Mouse (Mus musculus) T-cell, adult 2 months (primary cell): ENCODE results near the gene Rad17.
A peak's percentile ranks its signal among the peaks of the same experiment; 100 is the strongest.

Source experiments
- DNase-seq: peaks from one replicate; pipeline ENCODE4 v3.0.0; 2022; ENCODE audit warnings: low spot score

The Rad17 gene

DNA sequence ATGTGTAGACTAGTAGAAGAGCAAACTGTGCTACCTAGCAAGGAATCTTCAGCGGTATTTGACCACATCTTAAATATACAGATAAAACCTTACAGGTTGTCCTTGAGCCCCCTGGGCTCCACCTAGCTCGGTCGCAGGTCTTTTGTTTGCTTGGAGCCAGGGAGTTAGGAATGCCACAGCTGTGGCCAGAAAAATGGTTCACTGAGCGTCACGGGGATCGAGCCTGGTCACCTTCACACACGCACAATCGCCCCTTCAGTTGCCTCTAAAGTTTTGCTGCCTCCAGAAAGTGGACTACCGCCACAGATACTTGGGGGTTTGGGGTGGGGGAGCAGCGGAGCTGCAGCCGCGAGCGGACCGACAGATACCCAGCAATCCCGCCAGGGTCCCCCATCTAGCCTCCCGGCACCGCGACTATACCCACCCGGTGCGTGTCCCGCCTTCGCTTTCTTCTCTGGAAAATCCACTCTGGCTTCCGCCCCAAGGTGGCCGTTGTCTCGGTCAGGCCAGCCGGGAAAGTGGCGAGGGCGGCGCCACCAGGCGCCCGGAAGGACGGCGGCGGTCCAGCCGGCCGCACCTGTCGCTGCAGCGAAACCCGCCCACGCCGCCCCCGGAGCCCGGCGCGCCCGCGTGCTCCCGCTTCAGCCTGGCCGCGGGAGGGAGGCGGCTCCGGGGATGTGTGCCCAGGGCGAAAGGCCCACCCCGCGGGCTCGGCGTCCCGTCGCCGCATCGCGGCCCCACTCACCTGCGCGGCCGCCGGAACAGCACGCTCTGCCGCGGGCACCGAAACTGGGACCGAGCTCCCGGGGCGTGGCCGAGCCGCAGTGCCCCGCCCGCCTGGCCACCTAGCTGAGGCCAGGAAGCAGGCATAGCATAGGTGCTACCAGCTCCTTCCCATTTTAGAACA lies 34.4 kb downstream of the Rad17 start, which contains the start of gene Marveld2:
TSS of gene Marveld2 (minus strand) at position 791 of the 907 bp plus-strand sequence.
- peak; percentile 41 for DNase-seq

GRCm38 (mm10) chr13:100612903-100613302 lies 37.9 kb downstream of the Rad17 start:
- DNase-seq = no peak

GRCm38 (mm10) chr13:100612251-100612650 lies 38.6 kb downstream of the Rad17 start:
- DNase-seq = no peak

DNA sequence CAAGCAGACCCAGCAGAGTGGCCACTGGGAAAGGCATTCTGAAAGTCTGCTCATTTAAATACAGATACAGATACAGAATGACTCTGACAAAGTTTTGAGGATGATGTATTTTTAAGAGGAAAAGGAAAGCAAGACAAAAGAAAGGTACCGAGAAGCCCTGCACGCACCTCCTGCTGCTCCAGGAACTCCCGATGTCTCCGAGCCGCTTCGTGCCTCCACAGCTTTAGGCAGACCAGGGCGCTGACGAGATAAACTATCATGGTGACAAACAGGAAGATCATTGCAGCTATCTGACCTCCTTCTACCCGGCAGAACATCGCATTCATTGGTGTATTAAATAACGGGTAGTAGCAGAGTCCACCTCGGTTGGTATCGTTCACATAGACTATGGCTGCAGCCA lies 39.6 kb downstream of the Rad17 start:
- no peak for DNase-seq

DNA sequence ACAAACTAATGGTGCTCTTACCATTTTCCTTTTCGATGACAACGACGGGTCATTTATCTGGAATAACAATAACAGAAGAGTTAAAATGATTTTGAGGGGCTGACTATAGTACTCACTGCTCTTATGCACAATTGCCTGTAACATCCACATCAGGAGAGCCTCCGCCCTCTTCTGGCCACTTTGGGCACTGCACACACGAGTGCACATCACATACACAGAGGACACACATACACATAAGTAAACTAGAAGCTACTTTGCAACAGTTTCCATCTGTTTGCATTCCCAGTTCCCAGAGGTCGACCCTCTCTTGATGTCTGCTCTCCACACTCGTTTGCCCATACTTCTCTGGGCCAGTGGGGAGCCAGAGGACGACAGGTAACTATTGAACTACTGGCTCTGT lies 43.1 kb downstream of the Rad17 start:
- no peak for DNase-seq

DNA sequence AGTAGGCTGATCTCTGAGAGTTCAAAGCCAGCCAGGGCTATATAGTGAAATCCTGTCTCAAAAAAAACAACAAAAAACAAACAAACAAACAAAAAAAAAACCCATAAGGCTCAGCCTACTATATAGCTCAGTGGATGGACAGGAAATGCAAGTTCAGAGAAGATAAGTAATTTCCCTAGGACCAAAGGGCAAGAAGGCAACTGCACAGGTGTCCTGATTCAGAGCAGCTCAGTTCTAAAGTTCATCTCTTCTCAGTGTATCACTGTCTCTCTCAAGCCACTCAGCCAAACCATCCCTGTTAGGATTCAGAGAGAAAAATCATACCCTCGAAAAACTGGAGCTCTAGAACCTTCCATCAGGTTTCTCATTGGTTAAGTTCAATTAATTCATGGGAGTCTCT lies 45.0 kb downstream of the Rad17 start:
- no peak for DNase-seq

GRCm38 (mm10) chr13:100603738-100604095 lies 47.1 kb downstream of the Rad17 start:
- no peak for DNase-seq

DNA sequence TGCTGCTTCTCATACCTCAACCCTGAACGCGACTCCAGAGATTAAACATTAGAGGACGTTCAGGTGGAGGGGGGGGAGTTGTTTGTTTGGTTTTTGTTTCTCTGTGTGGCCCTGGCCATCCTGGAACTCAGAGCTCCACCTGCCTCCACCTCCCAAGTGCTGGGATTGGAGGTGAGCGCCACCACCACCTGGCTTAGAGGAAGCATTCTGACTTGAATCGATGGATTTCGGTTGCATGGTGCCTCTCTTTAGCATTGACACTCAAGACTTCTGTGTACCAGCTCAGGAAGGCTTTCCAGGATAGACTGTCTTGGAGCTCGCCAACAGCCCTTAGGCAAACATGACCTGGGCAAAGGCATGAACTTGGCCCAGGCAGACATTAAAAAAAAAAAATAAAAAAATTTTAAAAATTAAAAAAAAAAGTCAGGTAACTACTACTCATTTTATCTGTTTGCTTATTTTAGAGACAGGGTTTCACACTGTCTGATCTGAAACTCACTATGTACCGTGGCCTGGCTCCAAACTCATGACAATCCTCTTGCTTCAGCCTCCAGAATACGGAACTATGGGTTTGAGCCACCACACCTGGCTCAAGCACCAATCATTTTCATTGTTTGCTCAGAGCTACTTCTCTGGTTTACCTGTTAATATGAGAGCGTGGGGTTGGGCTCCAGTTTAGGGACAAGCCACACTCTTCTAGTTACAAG lies 47.7 kb downstream of the Rad17 start:
- no peak for DNase-seq

DNA sequence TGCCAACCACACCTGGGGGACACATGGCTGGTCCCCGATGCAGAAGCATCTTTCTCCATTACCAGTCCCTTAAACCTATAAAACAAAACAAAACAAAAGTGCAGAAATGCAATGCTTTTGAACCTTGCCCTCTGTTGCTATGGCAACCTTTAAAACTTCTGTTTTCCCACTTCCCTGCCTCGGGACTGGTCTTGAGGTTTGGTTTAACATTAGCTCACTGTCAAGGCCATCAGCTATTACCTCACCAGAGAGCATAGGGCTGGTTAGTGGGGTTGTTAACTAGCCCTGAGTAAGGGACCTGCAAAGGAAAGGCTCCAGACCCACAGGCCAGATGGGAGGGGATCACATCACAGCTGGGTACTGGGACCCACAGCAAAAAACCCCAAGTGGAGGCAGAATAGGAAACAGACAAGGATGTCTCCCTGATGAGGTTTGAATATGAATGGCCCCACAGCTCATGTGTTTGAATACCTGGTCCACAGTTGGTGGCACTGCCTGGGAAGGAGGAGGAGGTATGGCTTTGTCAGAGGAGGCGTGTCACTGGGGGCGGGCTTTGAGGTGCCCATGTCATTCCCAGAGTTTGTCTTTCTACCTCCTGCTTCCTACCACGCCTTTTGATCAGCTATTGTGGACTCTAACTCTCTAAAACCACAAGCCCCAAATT lies 48.5 kb downstream of the Rad17 start:
- no peak for DNase-seq

- DNase-seq = no peak
Observed at GRCm38 (mm10) chr13:100601034-100601433, 49.8 kb downstream of the Rad17 start.

- no peak for DNase-seq
Observed at GRCm38 (mm10) chr13:100600317-100600716, 50.5 kb downstream of the Rad17 start.

DNA sequence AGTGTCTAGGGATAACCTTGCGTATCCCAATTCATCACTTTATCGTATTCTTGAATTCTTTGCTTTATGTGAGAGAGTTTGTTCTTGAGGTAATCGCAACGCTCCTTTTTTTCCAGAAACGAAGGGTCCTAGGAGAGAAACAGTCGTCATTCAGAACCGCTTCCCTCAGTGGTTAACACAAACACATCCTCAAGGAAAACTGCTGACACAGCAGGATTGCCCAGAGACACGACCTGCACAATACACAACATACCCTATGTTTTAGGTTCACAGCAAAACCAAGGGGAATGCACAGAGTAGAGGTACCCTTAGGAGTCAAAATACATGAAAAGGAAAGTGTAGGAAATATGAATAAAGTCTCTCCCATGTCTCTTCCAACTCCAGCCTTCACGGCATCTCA lies 53.6 kb downstream of the Rad17 start:
- no peak for DNase-seq

DNA sequence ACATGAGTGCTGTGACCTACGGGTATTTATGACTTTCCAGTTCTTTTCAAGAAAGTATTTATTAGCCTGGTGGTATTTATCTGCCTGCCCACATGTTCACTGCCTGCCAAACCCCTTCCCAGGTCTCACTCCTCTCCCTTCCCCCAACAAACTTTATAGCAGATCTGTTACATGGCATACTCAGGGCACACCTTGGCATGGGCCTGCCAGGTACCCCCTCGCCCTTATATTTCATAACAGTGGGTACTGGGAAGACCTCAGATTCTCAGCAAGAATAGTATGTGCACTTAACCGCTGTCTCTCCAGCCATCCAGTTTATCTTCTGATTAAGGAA lies 55.3 kb downstream of the Rad17 start:
- no peak for DNase-seq

- DNase-seq = no peak
Observed at GRCm38 (mm10) chr13:100594838-100595551, 55.9 kb downstream of the Rad17 start.

GRCm38 (mm10) chr13:100594041-100594792 lies 56.6 kb downstream of the Rad17 start:
- DNase-seq = peak; percentile 79

GRCm38 (mm10) chr13:100588646-100589045 lies 62.2 kb downstream of the Rad17 start:
- no peak for DNase-seq

GRCm38 (mm10) chr13:100582144-100582543 lies 68.7 kb downstream of the Rad17 start:
- DNase-seq = no peak

DNA sequence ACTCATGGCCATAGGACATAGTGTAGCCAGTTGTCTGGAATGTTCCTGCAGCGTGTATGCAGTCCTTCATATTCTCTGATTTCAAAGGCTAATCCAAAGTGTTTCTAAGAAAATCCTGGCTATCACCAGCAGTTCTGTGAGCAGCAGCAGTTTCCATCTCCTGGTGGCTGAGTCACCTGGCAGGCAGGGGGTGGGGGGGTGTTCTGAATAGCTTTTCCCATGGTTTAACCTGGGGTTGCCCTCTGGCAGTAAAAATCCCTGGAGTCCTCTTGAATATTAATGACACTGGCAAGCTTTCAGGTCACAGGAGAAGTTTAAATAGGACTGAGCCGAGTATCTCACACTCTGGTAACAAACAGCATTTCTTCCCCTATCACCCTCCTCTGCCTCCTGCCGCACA lies 69.2 kb downstream of the Rad17 start:
- no peak for DNase-seq

DNA sequence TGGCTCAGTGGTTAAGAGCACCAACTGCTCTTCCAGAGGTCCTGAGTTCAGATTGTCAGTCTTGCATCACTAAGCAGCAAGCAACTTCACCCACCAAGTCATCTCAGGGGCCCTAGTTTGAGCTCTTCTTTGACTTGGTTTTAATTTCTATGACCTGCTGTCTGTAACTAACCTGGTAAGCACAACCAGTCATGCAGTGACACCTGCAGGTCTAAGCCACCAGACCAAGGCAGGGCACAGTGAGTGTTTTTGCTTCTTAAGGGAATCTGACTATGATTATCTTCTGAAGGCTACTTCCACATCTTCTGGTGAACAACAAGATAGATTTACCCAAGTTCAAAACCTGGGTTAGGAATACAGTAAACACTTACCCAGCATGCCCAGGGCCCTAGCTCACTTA lies 70.9 kb downstream of the Rad17 start:
- no peak for DNase-seq

DNA sequence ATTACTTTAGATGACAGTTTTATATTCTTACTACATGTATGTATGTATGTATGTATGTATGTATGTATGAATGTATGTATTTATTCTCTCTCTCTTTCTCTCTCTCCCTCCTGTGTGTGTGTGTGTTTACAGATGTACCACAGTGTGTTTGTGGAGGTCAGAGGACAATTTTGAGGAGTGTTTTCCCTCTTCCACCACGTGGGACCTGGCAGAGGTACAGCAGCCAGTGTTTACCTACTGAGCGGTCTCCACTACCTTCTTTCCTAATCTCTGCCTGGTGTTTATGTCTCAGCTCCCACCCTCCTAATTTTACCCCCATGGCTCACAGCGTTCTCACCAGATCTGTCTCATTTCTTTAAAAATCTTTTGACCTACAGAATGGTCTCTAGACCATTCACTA lies 71.6 kb downstream of the Rad17 start:
- DNase-seq = no peak

GRCm38 (mm10) chr13:100575950-100576349 lies 74.9 kb downstream of the Rad17 start:
- DNase-seq = peak; percentile 42

- no peak for DNase-seq
Observed at GRCm38 (mm10) chr13:100570713-100571112, 80.1 kb downstream of the Rad17 start.
